Mouse (Mus musculus) small intestine, adult 2 months (tissue): ENCODE results near the gene Arpin. TPM values are rescaled to one million over a fixed set of nuclear protein-coding genes. Genes with fewer than 3 reads are reported as not detected.

Source experiments
- H3K27ac ChIP-seq: fragments of 200-500 bp; 2 replicates; pipeline ENCODE4 v1.5.1; 2012; ENCODE audit warnings: low read depth, low read length, control low read depth, inconsistent platforms; ENCODE audit not compliant: insufficient read depth
- H3K27me3 ChIP-seq: fragments of 200-500 bp; 2 replicates; pipeline ENCODE4 v1.6.1; 2012; ENCODE audit warnings: mild to moderate bottlenecking, moderate library complexity, low read length, inconsistent platforms; ENCODE audit not compliant: control insufficient read depth, insufficient read depth
- H3K36me3 ChIP-seq: fragments of 200-500 bp; 2 replicates; pipeline ENCODE4 v1.6.1; 2012; ENCODE audit warnings: mild to moderate bottlenecking, low read length, control low read depth, inconsistent platforms; ENCODE audit not compliant: control insufficient read depth, insufficient read depth
- H3K4me1 ChIP-seq: fragments of 200-500 bp; 2 replicates; pipeline ENCODE4 v1.6.1; 2012; ENCODE audit warnings: low read length, inconsistent platforms, mixed read lengths; ENCODE audit not compliant: control insufficient read depth, insufficient read depth, insufficient read length
- H3K4me3 ChIP-seq: fragments of 200-500 bp; 2 replicates; pipeline ENCODE4 v1.5.1; 2012; ENCODE audit warnings: low read depth, mild to moderate bottlenecking, control low read depth, inconsistent platforms, low read length, moderate library complexity
- CTCF ChIP-seq: fragments of 200-500 bp; IDR thresholded peaks from 2 replicates; pipeline ENCODE4 v1.5.1; 2012; ENCODE audit warnings: low read depth, mild to moderate bottlenecking, control low read depth, inconsistent platforms, low read length, moderate library complexity, mixed read lengths; ENCODE audit not compliant: insufficient replicate concordance, insufficient read length; ENCODE audit errors: extremely low read depth
- POLR2A ChIP-seq: fragments of 200-500 bp; IDR thresholded peaks from 2 replicates; pipeline ENCODE4 v1.6.1; 2012; ENCODE audit warnings: low read depth, mild to moderate bottlenecking, control low read depth, inconsistent platforms, low read length, moderate library complexity
- whole genome bisulfite sequencing: fragments of 180-500 bp; shearing (Covaris S2); methylation state at CpG from one replicate; pipeline ENCODE4 v1.1.7; 2018; 5-methylcytosine and 5-hydroxymethylcytosine counted together
- polyA plus RNA-seq: library from polyadenylated mRNA; depleted of rRNA; stranded (reverse); fragments of >200 nt; gene quantifications from 2 replicates; pipeline ENCODE4 v1.2.3, GENCODE M21; 2012

Gene Arpin
- polyA plus RNA-seq, 1 experiment = 23.2 TPM

- 37% methylated on average over 6 of the region's 6 CpGs for WGBS
- H3K4me1 ChIP-seq = peaks cover 44% of the 10 kb centered on the region
- no peak overlapping the region for H3K4me3 ChIP-seq
- H3K36me3 ChIP-seq = no peaks in the 10 kb centered on the region; the same call in 1 of the 2 replicates
- peak overlapping the region; percentile 93 for H3K27ac ChIP-seq
- TF ChIP-seq POLR2A = no peak
- no peak for TF ChIP-seq CTCF
- no peaks in the 10 kb centered on the region for H3K27me3 ChIP-seq
These were observed 42.4 kb downstream of the Arpin start for GRCm38 (mm10) chr7:79892576-79893428.

- no peaks in the 10 kb centered on the region; the same call in 1 of the 2 replicates for H3K36me3 ChIP-seq
- H3K4me1 ChIP-seq = peaks cover 38% of the 10 kb centered on the region
- H3K27me3 ChIP-seq = no peaks in the 10 kb centered on the region
- peak overlapping the region; percentile 93 for H3K27ac ChIP-seq
- H3K4me3 ChIP-seq = 0 out of 2 replicates have a peak overlapping the region, but pooled peaks have one; percentile 5
- WGBS = 36% methylated on average over 15 of the region's 15 CpGs
- TF ChIP-seq CTCF (no peak), POLR2A (peak; percentile 36; the same call in 1 of the 2 replicates)
These were observed 44.5 kb downstream of the Arpin start for GRCm38 (mm10) chr7:79890436-79891221.

DNA sequence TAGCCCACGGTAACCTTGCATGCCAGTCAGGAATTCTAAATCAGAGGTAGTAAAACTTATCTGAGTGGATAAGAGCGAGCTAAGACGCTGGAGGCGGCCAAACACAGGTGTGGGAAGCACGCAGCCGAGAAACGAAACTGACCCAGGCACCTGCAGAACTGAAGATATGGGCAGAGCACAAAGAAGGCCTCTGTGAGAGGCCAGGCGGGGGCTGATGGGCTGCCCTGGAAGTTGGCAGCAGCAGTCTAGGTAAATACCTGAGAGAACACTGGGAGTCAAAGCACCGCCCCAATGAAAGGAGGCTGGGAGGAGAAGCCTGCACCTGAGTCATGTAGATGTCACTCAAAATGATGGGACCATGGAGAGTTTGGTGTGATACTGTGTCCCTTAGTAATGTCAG lies 46.6 kb downstream of the Arpin start:
- TF ChIP-seq POLR2A (peak; percentile 44; the same call in 1 of the 2 replicates), CTCF (no peak)
- no peaks in the 10 kb centered on the region for H3K27me3 ChIP-seq
- peak overlapping the region; percentile 93 for H3K27ac ChIP-seq
- H3K4me3 ChIP-seq = no peak overlapping the region
- 35% methylated on average over 9 of the region's 9 CpGs for WGBS
- peaks cover 2% of the 10 kb centered on the region for H3K36me3 ChIP-seq
- peaks cover 29% of the 10 kb centered on the region for H3K4me1 ChIP-seq

DNA sequence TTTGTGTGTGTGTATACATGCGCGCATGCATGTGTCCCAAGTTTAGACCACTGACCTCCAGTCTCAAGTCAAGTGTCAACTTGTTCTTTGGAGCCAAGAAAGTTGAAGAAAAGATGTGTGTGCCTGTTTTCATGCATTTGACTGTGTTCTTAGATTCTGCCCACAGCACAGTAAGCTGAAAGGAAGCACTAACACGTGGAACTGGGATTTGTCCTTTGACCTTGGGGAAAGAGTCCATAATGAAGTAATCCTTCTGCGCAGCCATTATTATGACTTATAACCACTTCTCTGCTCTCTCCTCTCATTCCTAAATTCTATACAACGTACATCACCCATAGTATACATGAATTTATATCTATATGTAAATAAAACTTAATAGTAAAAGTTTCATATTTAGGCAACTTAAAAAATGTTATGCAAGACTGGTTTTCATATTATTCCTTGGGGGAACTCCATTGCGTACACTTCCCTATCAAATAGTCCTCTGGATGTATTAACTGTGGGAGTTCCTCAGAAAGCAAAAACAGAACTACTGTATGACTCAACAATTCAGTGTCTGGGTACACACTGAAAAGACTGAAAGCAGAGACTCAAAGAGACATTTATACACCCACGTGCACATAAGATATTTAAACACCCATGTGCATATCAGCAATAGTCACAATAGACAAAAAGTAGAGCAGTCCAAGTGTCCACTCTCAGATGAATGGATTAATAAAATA lies 51.4 kb downstream of the Arpin start:
- H3K4me3 ChIP-seq = no peak overlapping the region
- peaks cover 17% of the 10 kb centered on the region for H3K36me3 ChIP-seq
- WGBS = 66% methylated on average over 7 of the region's 7 CpGs
- TF ChIP-seq POLR2A (no peak), CTCF (no peak)
- no peaks in the 10 kb centered on the region for H3K27me3 ChIP-seq
- no peak overlapping the region; the same call in 1 of the 2 replicates for H3K27ac ChIP-seq
- H3K4me1 ChIP-seq = peaks cover 38% of the 10 kb centered on the region

- no peaks in the 10 kb centered on the region for H3K27me3 ChIP-seq
- peaks cover 39% of the 10 kb centered on the region for H3K4me1 ChIP-seq
- 53% methylated on average over 6 of the region's 6 CpGs for WGBS
- TF ChIP-seq POLR2A = no peak
- TF ChIP-seq CTCF = no peak
- peak overlapping the region; percentile 31; the same call in 1 of the 2 replicates for H3K27ac ChIP-seq
- H3K4me3 ChIP-seq = no peak overlapping the region
- peaks cover 17% of the 10 kb centered on the region for H3K36me3 ChIP-seq
These were observed 53.3 kb downstream of the Arpin start for GRCm38 (mm10) chr7:79881901-79882300.

DNA sequence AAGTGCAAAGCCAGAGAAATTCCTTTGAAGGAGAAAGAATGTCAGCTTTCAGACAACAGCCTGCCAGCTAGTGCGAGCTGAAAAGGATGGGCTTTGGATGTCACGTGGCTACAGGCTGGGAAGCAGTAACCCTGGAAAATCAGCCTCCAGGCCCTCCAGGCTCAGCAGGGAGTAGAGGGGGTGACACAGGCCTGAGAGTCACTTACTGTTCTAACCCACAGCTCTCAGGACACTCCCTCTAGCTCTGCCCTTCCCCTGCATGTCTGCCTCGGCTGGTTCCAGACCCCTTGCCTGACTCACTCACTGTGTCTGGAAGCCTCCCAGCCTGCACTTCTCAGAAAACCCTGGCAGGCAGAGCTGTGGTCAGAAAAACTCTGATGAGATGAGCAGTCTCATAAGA lies 54.2 kb downstream of the Arpin start:
- peaks cover 17% of the 10 kb centered on the region for H3K36me3 ChIP-seq
- no peak overlapping the region for H3K4me3 ChIP-seq
- WGBS = 72% methylated on average over 3 of the region's 3 CpGs
- no peaks in the 10 kb centered on the region for H3K27me3 ChIP-seq
- peaks cover 40% of the 10 kb centered on the region for H3K4me1 ChIP-seq
- no peak for TF ChIP-seq POLR2A
- TF ChIP-seq CTCF = no peak
- H3K27ac ChIP-seq = no peak overlapping the region
